Mouse (Mus musculus): ENCODE measurements around the gene Mybbp1a. TPM values are rescaled to one million over a fixed set of nuclear protein-coding genes. Genes with fewer than 3 reads are reported as not detected.
"Not testable (repeated sequence)": the region's sequence is repeated elsewhere in the genome, so short reads cannot be mapped to it uniquely, and the experiment has no call there.

Mybbp1a gene
- polyA plus RNA-seq, 1 experiment from 2014 or later = 186 TPM

DNA sequence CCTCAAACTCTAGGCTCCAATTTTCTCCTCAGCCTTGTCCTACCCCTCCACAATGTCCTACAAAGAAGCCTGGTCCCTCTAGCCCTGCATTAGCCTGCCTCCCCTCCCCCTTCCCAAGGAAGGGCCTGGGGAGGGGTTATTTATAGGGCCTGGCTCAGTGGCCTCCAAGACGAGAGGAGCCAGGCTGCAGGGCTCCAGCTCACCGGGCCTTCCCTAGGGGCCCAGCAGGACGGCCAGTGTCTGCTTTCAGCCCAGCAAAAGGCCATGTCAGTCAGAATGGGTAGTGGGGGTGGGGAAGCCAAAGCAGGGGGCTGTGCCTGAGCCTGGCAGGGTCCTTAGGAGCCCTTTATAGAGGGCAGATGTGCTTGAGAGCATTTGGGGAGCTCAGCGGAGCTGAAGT lies 23.8 kb upstream of the Mybbp1a start:
- no peaks in the 10 kb centered on the region for H3K27me3 ChIP-seq (ENCODE audit: insufficient read depth, poor library complexity, severe bottlenecking)
- H3K27ac ChIP-seq = peak overlapping the region; percentile 93
- H3K4me1 ChIP-seq = peaks cover 62% of the 10 kb centered on the region
- DNase-seq (ENCODE audit: low spot score) = no peak
- peak overlapping the region; percentile 5; the same call in 1 of the 2 replicates for H3K4me3 ChIP-seq
- no peaks in the 10 kb centered on the region for H3K9me3 ChIP-seq
- WGBS = 8% methylated on average over 4 of the region's 4 CpGs
- no peaks in the 10 kb centered on the region for H3K36me3 ChIP-seq

DNA sequence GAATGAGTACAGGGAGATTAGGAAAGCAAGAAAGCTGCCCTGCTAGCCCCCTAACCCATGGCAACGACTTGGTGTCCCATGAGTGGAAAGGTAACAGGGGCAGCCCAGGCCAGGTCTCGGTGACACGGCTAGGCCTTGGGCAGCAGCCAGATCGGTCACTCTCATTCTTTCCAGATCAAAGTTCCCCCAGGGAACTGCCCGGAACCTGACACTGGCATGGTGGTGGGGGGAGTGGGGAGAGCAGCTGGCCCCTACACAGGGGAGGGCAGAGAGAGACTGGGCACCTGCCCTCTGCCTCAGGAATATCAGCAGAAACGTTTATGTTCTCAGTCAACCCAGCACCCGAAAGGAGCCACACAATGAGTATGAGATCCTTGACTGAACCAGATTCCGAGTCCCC lies 22.9 kb upstream of the Mybbp1a start:
- DNase-seq (ENCODE audit: low spot score) = no peak
- Histone ChIP-seq H3K4me1 (peaks cover 54% of the 10 kb centered on the region), H3K36me3 (no peaks in the 10 kb centered on the region), H3K27me3 (ENCODE audit: insufficient read depth, poor library complexity, severe bottlenecking) (no peaks in the 10 kb centered on the region), H3K9me3 (no peaks in the 10 kb centered on the region), H3K4me3 (no peak overlapping the region), H3K27ac (peak overlapping the region; percentile 93)
- WGBS = 37% methylated on average over 8 of the region's 8 CpGs

DNA sequence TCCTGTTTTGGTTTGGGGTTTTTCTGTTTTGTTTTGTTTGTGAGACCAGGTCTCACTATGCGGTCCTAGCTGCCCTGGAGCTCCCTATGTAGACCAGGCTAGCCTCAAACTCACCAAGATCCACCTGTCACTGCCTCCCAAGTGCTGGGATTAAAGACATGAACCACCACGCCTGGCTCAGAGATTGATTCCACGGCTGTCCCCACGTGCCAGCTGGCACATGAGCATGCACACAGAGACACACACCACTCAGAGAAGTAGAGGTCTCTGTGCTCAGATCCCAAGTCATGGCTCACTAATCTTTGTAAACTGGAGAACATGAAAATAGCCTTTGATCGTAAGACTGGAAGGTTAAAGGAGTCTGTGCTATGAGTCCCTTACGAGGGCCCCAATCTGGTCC lies 22.1 kb upstream of the Mybbp1a start:
- WGBS = 88% methylated on average over 6 of the region's 6 CpGs
- no peaks in the 10 kb centered on the region for H3K36me3 ChIP-seq
- no peak overlapping the region for H3K4me3 ChIP-seq
- H3K27ac ChIP-seq = peak overlapping the region; percentile 93; the same call in 1 of the 2 replicates
- no peak for DNase-seq (ENCODE audit: low spot score)
- no peaks in the 10 kb centered on the region for H3K9me3 ChIP-seq
- H3K27me3 ChIP-seq (ENCODE audit: insufficient read depth, poor library complexity, severe bottlenecking) = no peaks in the 10 kb centered on the region
- H3K4me1 ChIP-seq = peaks cover 46% of the 10 kb centered on the region

DNA sequence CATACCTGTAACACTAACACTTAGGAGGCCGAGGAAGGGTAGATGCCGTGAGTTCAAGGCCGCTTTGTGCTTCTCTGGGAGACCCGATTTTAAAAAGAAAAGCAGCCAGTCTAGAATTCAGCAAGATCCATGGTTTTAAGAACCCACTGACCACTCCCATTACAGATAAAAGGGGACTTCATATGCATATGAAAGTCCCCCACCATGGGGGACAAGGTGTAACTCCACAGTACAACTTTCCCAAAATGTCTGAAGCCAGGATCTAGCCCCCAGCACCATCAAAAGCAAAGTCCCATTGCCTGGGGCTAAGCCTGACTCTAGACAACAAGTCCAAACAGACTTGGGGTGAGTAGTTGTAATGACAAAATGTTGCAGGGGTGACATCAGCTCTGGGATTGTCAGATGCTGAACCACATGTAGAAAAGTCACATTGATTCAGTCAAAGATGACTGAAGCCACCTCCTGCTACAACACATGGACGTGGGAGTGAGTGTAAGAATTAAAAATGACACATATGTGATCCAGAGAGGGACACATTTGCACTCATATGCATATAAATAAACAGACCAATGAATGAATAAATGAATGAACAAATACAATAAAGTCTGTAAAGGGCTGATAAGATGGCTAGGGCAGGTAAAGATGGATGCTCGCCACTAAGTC lies 20.6 kb upstream of the Mybbp1a start:
- 83% methylated on average over 6 of the region's 6 CpGs for WGBS
- no peaks in the 10 kb centered on the region for H3K27me3 ChIP-seq (ENCODE audit: insufficient read depth, poor library complexity, severe bottlenecking)
- H3K4me1 ChIP-seq = peaks cover 30% of the 10 kb centered on the region
- H3K27ac ChIP-seq = no peak overlapping the region
- no peaks in the 10 kb centered on the region for H3K9me3 ChIP-seq
- no peaks in the 10 kb centered on the region for H3K36me3 ChIP-seq
- H3K4me3 ChIP-seq = no peak overlapping the region
- DNase-seq (ENCODE audit: low spot score) = no peak

DNA sequence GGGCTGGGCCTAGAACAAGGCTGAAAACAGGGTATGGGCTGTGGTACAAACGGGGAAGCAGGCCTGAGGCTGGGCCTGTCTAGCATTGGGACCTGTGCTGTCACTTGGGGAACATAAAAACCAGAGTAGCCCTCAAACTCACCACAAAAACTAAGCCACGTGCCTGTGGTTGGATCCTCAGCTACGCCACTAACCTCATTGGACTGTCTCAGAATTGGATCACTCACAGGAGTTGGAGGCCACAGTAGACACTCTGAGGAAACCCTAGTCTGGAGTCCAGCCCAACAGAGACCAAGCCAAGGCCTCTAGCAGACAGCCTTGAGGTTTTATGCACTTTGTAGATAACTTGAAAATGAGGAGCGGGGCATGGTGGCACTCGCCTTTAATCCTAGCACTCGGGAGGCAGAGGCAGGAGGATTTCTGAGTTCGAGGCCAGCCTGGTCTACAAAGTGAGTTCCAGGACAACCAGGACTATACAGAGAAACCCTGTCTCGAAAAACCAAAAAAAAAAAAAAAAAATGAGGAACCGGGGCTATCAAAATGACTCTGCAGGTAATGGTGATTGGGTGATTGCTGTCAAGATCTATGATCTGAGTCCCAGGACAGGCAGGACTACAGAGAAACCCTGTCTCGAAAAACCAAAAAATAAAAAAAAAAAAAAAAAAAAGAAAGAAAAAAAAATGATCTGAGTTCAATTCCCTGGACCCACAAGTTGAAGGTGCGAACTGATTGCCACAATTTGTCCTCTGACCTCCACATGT lies 19.5 kb upstream of the Mybbp1a start:
- Histone ChIP-seq H3K27ac (no peak overlapping the region), H3K4me1 (peaks cover 19% of the 10 kb centered on the region), H3K36me3 (no peaks in the 10 kb centered on the region), H3K4me3 (no peak overlapping the region), H3K9me3 (no peaks in the 10 kb centered on the region), H3K27me3 (ENCODE audit: insufficient read depth, poor library complexity, severe bottlenecking) (no peaks in the 10 kb centered on the region)
- WGBS = 85% methylated on average over 11 of the region's 11 CpGs
- no peak for DNase-seq (ENCODE audit: low spot score)

DNA sequence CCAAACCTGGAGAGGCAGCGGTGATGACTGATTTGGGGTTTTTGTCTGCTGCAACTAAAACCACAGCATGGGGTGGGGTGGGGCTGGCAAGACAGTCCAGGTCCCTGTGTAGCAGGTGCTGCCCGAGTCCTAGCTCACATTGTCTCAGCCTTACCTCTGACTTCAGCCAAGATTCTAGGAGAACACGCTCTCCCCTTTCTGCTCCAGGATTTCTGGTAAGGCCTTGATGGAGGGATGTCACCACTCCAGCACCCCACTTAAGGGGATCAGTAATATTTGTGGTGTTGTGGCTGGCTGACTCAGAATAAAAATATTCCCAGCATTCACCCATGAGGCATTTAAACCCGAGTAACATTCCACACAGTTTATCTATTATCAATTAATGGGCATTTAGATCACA lies 17.5 kb upstream of the Mybbp1a start:
- WGBS = 84% methylated on average over 4 of the region's 4 CpGs
- Histone ChIP-seq H3K4me3 (no peak overlapping the region), H3K27ac (no peak overlapping the region), H3K36me3 (no peaks in the 10 kb centered on the region), H3K4me1 (no peaks in the 10 kb centered on the region), H3K9me3 (no peaks in the 10 kb centered on the region), H3K27me3 (ENCODE audit: insufficient read depth, poor library complexity, severe bottlenecking) (no peaks in the 10 kb centered on the region)
- no peak for DNase-seq (ENCODE audit: low spot score)

DNA sequence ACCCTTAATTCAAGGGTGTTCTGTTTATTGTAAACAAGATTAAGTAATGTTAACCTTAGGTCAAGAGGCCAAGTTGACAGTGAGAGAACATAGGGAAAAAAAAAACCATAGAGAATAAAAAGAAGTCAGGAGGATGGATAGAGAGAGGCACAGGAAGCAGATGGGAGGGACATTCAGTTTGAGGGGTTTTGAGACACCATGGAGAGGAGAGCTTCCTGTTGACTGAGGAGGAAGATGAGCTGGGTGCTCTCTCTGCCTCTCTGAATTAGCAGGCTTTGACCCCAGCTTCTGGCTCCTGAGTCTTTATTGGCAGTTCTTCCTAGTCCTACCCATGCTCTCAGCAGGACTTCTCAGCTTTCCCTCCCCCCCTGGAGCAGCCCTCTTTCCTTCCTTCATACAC lies 16.0 kb upstream of the Mybbp1a start:
- H3K9me3 ChIP-seq = no peaks in the 10 kb centered on the region
- H3K27me3 ChIP-seq (ENCODE audit: insufficient read depth, poor library complexity, severe bottlenecking) = no peaks in the 10 kb centered on the region
- DNase-seq (ENCODE audit: low spot score) = no peak
- H3K36me3 ChIP-seq = no peaks in the 10 kb centered on the region
- no peak overlapping the region for H3K27ac ChIP-seq
- H3K4me3 ChIP-seq = no peak overlapping the region
- no peaks in the 10 kb centered on the region for H3K4me1 ChIP-seq

DNA sequence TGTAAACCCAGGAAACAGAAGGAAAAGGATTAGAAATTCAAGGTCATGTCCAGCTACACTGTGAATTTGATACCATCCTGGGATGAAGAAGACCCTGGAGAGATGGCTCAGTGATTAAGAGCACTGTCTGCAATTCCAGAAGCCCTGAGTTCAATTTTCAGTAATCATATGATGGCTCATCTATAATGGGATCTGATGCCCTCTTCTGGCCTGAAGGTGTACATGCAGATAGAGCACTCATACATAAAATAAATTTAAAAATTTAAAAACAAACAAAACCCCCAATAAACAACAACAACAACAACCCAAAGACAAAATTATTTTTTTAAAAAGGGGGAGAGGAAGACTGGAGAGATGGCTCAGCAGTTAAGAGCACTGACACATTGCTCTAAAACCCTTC lies 14.3 kb upstream of the Mybbp1a start:
- H3K27me3 ChIP-seq (ENCODE audit: insufficient read depth, poor library complexity, severe bottlenecking) = no peaks in the 10 kb centered on the region
- no peaks in the 10 kb centered on the region for H3K4me1 ChIP-seq
- no peak overlapping the region for H3K4me3 ChIP-seq
- DNase-seq (ENCODE audit: low spot score) = no peak
- H3K36me3 ChIP-seq = no peaks in the 10 kb centered on the region
- H3K27ac ChIP-seq = no peak overlapping the region
- no peaks in the 10 kb centered on the region for H3K9me3 ChIP-seq

DNA sequence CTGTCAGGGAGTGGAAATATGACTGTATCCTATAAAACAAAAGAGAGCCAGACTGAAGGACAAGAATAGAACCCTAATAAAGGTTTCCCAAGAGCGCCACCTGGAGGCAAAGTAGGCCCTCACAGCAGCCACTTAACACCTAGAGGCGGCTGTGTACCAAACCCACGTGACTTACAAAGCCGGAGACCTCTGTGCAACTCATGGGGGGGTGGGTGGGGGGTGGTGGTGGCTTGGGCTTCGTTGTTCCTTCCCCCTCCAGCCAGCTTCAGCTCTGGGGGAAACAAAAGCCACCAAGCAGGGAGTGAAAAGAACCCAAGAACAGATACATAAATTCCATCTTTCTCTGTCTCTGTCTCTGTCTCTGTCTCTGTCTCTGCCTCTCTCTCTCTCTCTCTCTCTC lies 12.5 kb upstream of the Mybbp1a start:
- peak; percentile 92 for DNase-seq (ENCODE audit: low spot score)
- H3K4me1 ChIP-seq = no peaks in the 10 kb centered on the region
- 5% methylated on average over 5 of the region's 5 CpGs for WGBS
- H3K36me3 ChIP-seq = no peaks in the 10 kb centered on the region
- no peaks in the 10 kb centered on the region for H3K27me3 ChIP-seq (ENCODE audit: insufficient read depth, poor library complexity, severe bottlenecking)
- peak overlapping the region; percentile 33; the same call in 1 of the 2 replicates for H3K4me3 ChIP-seq
- no peaks in the 10 kb centered on the region for H3K9me3 ChIP-seq
- peak overlapping the region; percentile 62; the same call in 1 of the 2 replicates for H3K27ac ChIP-seq

DNA sequence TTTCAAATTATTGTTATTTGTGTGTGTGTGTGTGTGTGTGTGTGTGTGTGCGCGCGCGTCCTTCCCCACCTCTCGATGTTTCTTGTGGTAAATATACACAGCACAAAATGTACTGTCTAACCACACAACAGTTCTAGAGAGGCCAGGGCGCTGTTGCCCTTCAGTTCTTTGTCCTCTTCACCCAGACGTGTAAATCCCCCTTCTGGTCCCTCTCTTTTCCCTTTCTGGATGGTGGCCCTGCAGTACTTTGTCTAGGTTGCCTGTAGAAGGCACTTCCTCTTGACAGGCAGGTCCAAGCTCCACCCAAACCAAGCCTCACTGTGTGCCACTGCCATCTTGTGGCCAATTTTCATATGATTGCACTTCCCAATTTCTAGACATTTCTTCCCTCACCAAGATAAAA lies 11.9 kb upstream of the Mybbp1a start:
- peak; percentile 92 for DNase-seq (ENCODE audit: low spot score)
- Histone ChIP-seq H3K9me3 (no peaks in the 10 kb centered on the region), H3K4me3 (peak overlapping the region; percentile 33; the same call in 1 of the 2 replicates), H3K4me1 (no peaks in the 10 kb centered on the region), H3K36me3 (no peaks in the 10 kb centered on the region), H3K27ac (peak overlapping the region; percentile 62; the same call in 1 of the 2 replicates), H3K27me3 (ENCODE audit: insufficient read depth, poor library complexity, severe bottlenecking) (no peaks in the 10 kb centered on the region)
- WGBS = 41% methylated on average over 7 of the region's 7 CpGs

DNA sequence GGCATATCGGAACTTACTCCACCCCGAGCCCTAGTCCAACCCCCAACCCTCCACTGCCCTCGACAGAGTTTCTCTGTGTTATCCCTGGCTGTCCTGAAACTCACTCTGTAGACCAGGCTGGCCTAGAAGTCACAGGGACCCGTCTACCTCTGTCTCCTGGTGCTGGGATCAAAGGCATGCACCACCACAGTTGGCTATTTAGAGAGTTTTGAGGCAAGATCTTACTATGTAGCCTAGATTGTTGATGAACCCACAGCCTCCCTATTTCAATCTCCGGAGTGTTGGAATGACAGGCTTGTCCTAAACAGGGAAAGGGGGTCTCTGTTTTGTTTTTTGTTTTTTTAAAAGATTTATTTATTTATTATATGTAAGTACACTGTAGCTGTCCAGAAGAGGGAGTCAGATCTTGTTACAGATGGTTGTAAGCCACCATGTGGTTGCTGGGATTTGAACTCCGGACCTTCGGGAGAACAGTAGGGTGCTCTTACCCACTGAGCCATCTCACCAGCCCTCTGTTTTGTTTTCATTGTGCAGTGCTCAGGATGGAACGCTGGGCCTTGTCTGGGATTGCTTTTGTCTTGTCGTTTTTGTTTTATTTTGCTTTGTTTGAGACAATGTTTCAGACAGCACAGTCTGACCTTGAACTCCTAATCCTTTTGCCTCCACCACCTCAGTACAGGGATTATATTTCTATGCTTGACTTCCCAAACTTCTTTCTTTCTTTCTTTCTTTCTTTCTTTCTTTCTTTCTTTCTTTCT lies 10.7 kb upstream of the Mybbp1a start:
- 68% methylated on average over 9 of the region's 9 CpGs for WGBS
- H3K27me3 ChIP-seq (ENCODE audit: insufficient read depth, poor library complexity, severe bottlenecking); DNase-seq (ENCODE audit: low spot score); H3K27ac ChIP-seq; H3K36me3 ChIP-seq; H3K9me3 ChIP-seq; H3K4me1 ChIP-seq; H3K4me3 ChIP-seq: not testable (repeated sequence)

DNA sequence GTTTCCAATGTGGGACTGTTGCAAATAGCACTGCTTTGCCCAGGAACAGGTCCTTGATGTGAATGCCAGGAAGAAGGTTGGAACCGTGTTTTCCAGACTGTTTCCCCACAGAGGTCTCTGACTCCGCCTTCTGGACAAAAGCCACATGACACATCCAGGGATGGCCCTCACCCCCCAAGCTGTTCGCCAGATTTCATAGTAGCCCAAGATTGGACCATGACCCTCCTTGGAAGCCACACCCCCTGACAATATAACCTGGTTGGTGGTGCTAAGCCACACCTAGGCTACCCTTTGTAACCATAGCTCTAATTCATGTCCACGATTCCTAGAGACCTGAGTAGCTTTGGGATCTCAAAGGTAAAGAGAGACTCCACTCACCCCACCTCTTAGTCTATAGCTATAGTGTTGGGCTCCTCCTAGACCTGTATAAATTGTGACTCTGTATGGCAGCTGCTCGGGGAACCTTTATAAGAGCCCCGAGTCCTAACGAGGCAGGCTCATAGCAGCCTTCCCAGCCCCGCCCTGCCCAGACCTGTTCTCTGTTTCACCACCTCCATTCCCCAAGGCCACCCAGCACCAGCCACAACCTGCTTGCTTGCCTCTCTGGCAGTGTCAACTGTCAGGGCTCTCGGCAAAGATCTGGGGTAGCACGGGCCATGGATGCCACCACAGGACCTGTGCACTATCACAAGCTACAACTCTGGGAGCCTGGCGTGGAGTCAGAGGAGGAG lies 6.0 kb upstream of the Mybbp1a start, which contains the start of gene Ggt6:
Gene Ggt6, plus strand, starts transcription at position 564 of the 731 bp plus-strand sequence.
- Histone ChIP-seq H3K36me3 (no peaks in the 10 kb centered on the region), H3K4me1 (0 out of 2 replicates have a peak, but pooled peaks cover 6% of the 10 kb centered on the region), H3K27me3 (ENCODE audit: insufficient read depth, poor library complexity, severe bottlenecking) (peaks cover 12% of the 10 kb centered on the region; the same call in 1 of the 2 replicates), H3K9me3 (no peaks in the 10 kb centered on the region), H3K4me3 (no peak within 1 kb of the TSS), H3K27ac (no peak within 1 kb of the TSS)
- 63% methylated on average over 11 of the region's 11 CpGs for WGBS
- DNase-seq (ENCODE audit: low spot score) = no peak

Measured in heart, embryonic 10.5 days (tissue).